Mouse (Mus musculus) CH12.LX (cell line): ENCODE data around the gene Dalrd3. TPM values are rescaled to one million over a fixed set of nuclear protein-coding genes. Genes with fewer than 3 reads are reported as not detected.

ENCODE experiments used
- DNase-seq: peaks from one replicate; pipeline ENCODE4 v3.0.0-alpha.2; 2013; ENCODE audit errors: extremely low read depth
- H3K27ac ChIP-seq: 2 replicates; pipeline ENCODE4 v1.5.1; 2012; ENCODE audit warnings: low read depth, mild to moderate bottlenecking, control low read depth, moderate library complexity; ENCODE audit not compliant: insufficient read depth
- H3K27me3 ChIP-seq: replicated peaks from 2 replicates; pipeline ENCODE3; 2012; ENCODE audit warnings: inconsistent platforms
- H3K36me3 ChIP-seq, 2 experiments: replicated peaks in 1 of 2; 2 replicates each; pipeline versions ENCODE3 to v1.6.1; 2012; ENCODE audit warnings: inconsistent platforms in 1 of 2, low read length in 1 of 2, mild to moderate bottlenecking in 1 of 2, mixed read lengths in 1 of 2, moderate library complexity in 1 of 2; ENCODE audit not compliant: control insufficient read depth in 1 of 2, insufficient read depth in 1 of 2
- H3K4me1 ChIP-seq, 2 experiments: 2 replicates each; pipeline ENCODE4 v1.6.1; 2012; ENCODE audit warnings: inconsistent platforms in 1 of 2, moderate library complexity in 1 of 2; ENCODE audit not compliant: insufficient read depth in 2 of 2, control insufficient read depth in 1 of 2
- H3K4me2 ChIP-seq: 2 replicates; pipeline ENCODE4 v1.6.1; 2012; ENCODE audit warnings: low read depth, mild to moderate bottlenecking, control low read depth; ENCODE audit not compliant: poor library complexity, insufficient read depth, severe bottlenecking
- H3K4me3 ChIP-seq, 3 experiments: fragments of 150-350 bp in 1 of 3; sonication (generic) in 1 of 3; replicated peaks in 1 of 3; 2 replicates each; pipeline versions ENCODE3 to v1.5.1; 2011 to 2012; ENCODE audit warnings: low read depth in 2 of 3, low read length in 2 of 3, mild to moderate bottlenecking in 2 of 3, moderate library complexity in 2 of 3, control low read depth in 1 of 3, improper control_type of control experiment in 1 of 3, inconsistent platforms in 1 of 3, mixed read lengths in 1 of 3; ENCODE audit not compliant: poor library complexity in 1 of 3
- H3K79me2 ChIP-seq: replicated peaks from 2 replicates; pipeline ENCODE4 v1.6.1; 2012; ENCODE audit warnings: mild to moderate bottlenecking, moderate library complexity; ENCODE audit not compliant: control insufficient read depth, poor library complexity, insufficient read depth, severe bottlenecking; ENCODE audit errors: extremely low read depth
- H3K9ac ChIP-seq: 2 replicates; pipeline ENCODE4 v1.6.1; 2012; ENCODE audit warnings: low read depth, mild to moderate bottlenecking, control low read depth, moderate library complexity; ENCODE audit not compliant: insufficient read depth
- H3K9me3 ChIP-seq: replicated peaks from 2 replicates; pipeline ENCODE3; 2012; ENCODE audit warnings: low read length, inconsistent platforms, mixed read lengths
- BHLHE40 ChIP-seq: IDR thresholded peaks from 2 replicates; pipeline ENCODE4 v1.6.1; 2011; ENCODE audit warnings: mild to moderate bottlenecking, low read depth, low read length, improper control_type of control experiment
- CHD1 ChIP-seq: IDR thresholded peaks from 2 replicates; pipeline ENCODE4 v1.6.1; 2012; ENCODE audit warnings: low read depth, low read length, improper control_type of control experiment, inconsistent platforms
- CHD2 ChIP-seq: IDR thresholded peaks from 2 replicates; pipeline ENCODE4 v1.6.1; 2011; ENCODE audit warnings: low read length, improper control_type of control experiment
- CTCF ChIP-seq, 2 experiments: IDR thresholded peaks in 1 of 2; conservative IDR thresholded peaks in 1 of 2; 2 replicates each; pipeline ENCODE4 v1.5.1; 2011 to 2012; ENCODE audit warnings: low read depth in 2 of 2, low read length in 2 of 2, improper control_type of control experiment in 1 of 2, inconsistent platforms in 1 of 2, mild to moderate bottlenecking in 1 of 2, moderate library complexity in 1 of 2
- E2F4 ChIP-seq: IDR thresholded peaks from 2 replicates; pipeline ENCODE4 v1.6.1; 2011; ENCODE audit warnings: low read depth, low read length, improper control_type of control experiment; ENCODE audit not compliant: insufficient replicate concordance
- ELF1 ChIP-seq: IDR thresholded peaks from 2 replicates; pipeline ENCODE4 v1.6.1; 2014; ENCODE audit warnings: low read depth, mild to moderate bottlenecking, inconsistent platforms, low read length, improper control_type of control experiment
- EP300 ChIP-seq: IDR thresholded peaks from 2 replicates; pipeline ENCODE4 v1.6.1; 2011; ENCODE audit warnings: low read length, improper control_type of control experiment
- ETS1 ChIP-seq: conservative IDR thresholded peaks from 2 replicates; pipeline ENCODE4 v1.6.1; 2012; ENCODE audit warnings: low read depth, mild to moderate bottlenecking, inconsistent platforms, low read length, improper control_type of control experiment, moderate library complexity
- GABPA ChIP-seq: IDR thresholded peaks from 2 replicates; pipeline ENCODE4 v1.6.1; 2012; ENCODE audit warnings: low read depth, low read length, improper control_type of control experiment, inconsistent platforms; ENCODE audit not compliant: insufficient replicate concordance
- HCFC1 ChIP-seq: IDR thresholded peaks from 2 replicates; pipeline ENCODE4 v1.6.1; 2012; ENCODE audit warnings: low read depth, mild to moderate bottlenecking, inconsistent platforms, low read length, improper control_type of control experiment
- IRF4 ChIP-seq: IDR thresholded peaks from 2 replicates; pipeline ENCODE4 v1.6.1; 2014; ENCODE audit warnings: low read depth, mild to moderate bottlenecking, inconsistent platforms, low read length, improper control_type of control experiment
- JUN ChIP-seq: IDR thresholded peaks from 2 replicates; pipeline ENCODE4 v1.6.1; 2011; ENCODE audit warnings: low read depth, mild to moderate bottlenecking, low read length, improper control_type of control experiment, moderate library complexity; ENCODE audit not compliant: insufficient read depth
- JUND ChIP-seq: conservative IDR thresholded peaks from 2 replicates; pipeline ENCODE4 v1.6.1; 2011; ENCODE audit warnings: low read depth, low read length, improper control_type of control experiment
- KAT2A ChIP-seq: IDR thresholded peaks from 2 replicates; pipeline ENCODE4 v1.6.1; 2012; ENCODE audit warnings: low read length, improper control_type of control experiment, inconsistent platforms; ENCODE audit not compliant: insufficient replicate concordance
- MAFK ChIP-seq: IDR thresholded peaks from 2 replicates; pipeline ENCODE4 v1.6.1; 2011; ENCODE audit warnings: low read length, improper control_type of control experiment; ENCODE audit not compliant: insufficient replicate concordance
- MAX ChIP-seq: IDR thresholded peaks from 2 replicates; pipeline ENCODE4 v1.6.1; 2011; ENCODE audit warnings: low read length, improper control_type of control experiment
- MAZ ChIP-seq: IDR thresholded peaks from 2 replicates; pipeline ENCODE4 v1.6.1; 2012; ENCODE audit warnings: low read depth, mild to moderate bottlenecking, inconsistent platforms, low read length, improper control_type of control experiment, moderate library complexity
- MEF2A ChIP-seq: IDR thresholded peaks from 2 replicates; pipeline ENCODE4 v1.6.1; 2014; ENCODE audit warnings: low read depth, mild to moderate bottlenecking, inconsistent platforms, low read length, improper control_type of control experiment, borderline replicate concordance
- MXI1 ChIP-seq: IDR thresholded peaks from 2 replicates; pipeline ENCODE4 v1.6.1; 2011; ENCODE audit warnings: mild to moderate bottlenecking, low read depth, low read length, improper control_type of control experiment
- MYC ChIP-seq: IDR thresholded peaks from 2 replicates; pipeline ENCODE4 v1.6.1; 2011; ENCODE audit warnings: low read depth, mild to moderate bottlenecking, improper control_type of control experiment, low read length
- NELFE ChIP-seq: IDR thresholded peaks from 2 replicates; pipeline ENCODE4 v1.6.1; 2011; ENCODE audit warnings: low read depth, low read length, improper control_type of control experiment
- NRF1 ChIP-seq: IDR thresholded peaks from 2 replicates; pipeline ENCODE4 v1.6.1; 2014; ENCODE audit warnings: low read depth, mild to moderate bottlenecking, inconsistent platforms, low read length, improper control_type of control experiment, moderate library complexity
- PAX5 ChIP-seq: IDR thresholded peaks from 2 replicates; pipeline ENCODE4 v1.6.1; 2012; ENCODE audit warnings: low read length, inconsistent platforms, mixed read lengths
- POLR2A ChIP-seq: IDR thresholded peaks from 2 replicates; pipeline ENCODE4 v1.6.1; 2011; ENCODE audit warnings: low read depth, mild to moderate bottlenecking, improper control_type of control experiment, low read length
- POLR2AphosphoS2 ChIP-seq: IDR thresholded peaks from 2 replicates; pipeline ENCODE4 v1.6.1; 2011; ENCODE audit warnings: low read depth, low read length, improper control_type of control experiment
- RAD21 ChIP-seq: IDR thresholded peaks from 2 replicates; pipeline ENCODE4 v1.6.1; 2011; ENCODE audit warnings: low read depth, mild to moderate bottlenecking, low read length, improper control_type of control experiment, moderate library complexity
- RCOR1 ChIP-seq: conservative IDR thresholded peaks from 2 replicates; pipeline ENCODE4 v1.6.1; 2012; ENCODE audit warnings: low read depth, mild to moderate bottlenecking, inconsistent platforms, low read length, improper control_type of control experiment
- SIN3A ChIP-seq: IDR thresholded peaks from 2 replicates; pipeline ENCODE4 v1.6.1; 2012; ENCODE audit warnings: low read length, improper control_type of control experiment, inconsistent platforms
- SMC3 ChIP-seq: IDR thresholded peaks from 2 replicates; pipeline ENCODE4 v1.6.1; 2011; ENCODE audit warnings: low read depth, low read length, improper control_type of control experiment
- TBP ChIP-seq: conservative IDR thresholded peaks from 2 replicates; pipeline ENCODE4 v1.6.1; 2011; ENCODE audit warnings: low read depth, low read length, improper control_type of control experiment
- TCF12 ChIP-seq: IDR thresholded peaks from 2 replicates; pipeline ENCODE4 v1.6.1; 2014; ENCODE audit warnings: low read depth, mild to moderate bottlenecking, inconsistent platforms, low read length, improper control_type of control experiment
- UBTF ChIP-seq: IDR thresholded peaks from 2 replicates; pipeline ENCODE4 v1.6.1; 2012; ENCODE audit warnings: low read depth, mild to moderate bottlenecking, inconsistent platforms, low read length, improper control_type of control experiment, moderate library complexity
- USF1 ChIP-seq: IDR thresholded peaks from 2 replicates; pipeline ENCODE4 v1.6.1; 2014; ENCODE audit warnings: low read depth, mild to moderate bottlenecking, inconsistent platforms, low read length, improper control_type of control experiment
- USF2 ChIP-seq: conservative IDR thresholded peaks from 2 replicates; pipeline ENCODE4 v1.6.1; 2011; ENCODE audit warnings: low read depth, low read length, improper control_type of control experiment
- ZC3H11A ChIP-seq: IDR thresholded peaks from 2 replicates; pipeline ENCODE4 v1.6.1; 2012; ENCODE audit warnings: low read depth, mild to moderate bottlenecking, inconsistent platforms, low read length, improper control_type of control experiment
- ZKSCAN1 ChIP-seq: IDR thresholded peaks from 2 replicates; pipeline ENCODE4 v1.6.1; 2012; ENCODE audit warnings: low read depth, inconsistent platforms, low read length, improper control_type of control experiment, borderline replicate concordance
- ZMIZ1 ChIP-seq: IDR thresholded peaks from 2 replicates; pipeline ENCODE4 v1.6.1; 2012; ENCODE audit warnings: low read depth, mild to moderate bottlenecking, inconsistent platforms, low read length, improper control_type of control experiment
- ZNF384 ChIP-seq: IDR thresholded peaks from 2 replicates; pipeline ENCODE4 v1.6.1; 2012; ENCODE audit warnings: low read depth, low read length, improper control_type of control experiment, inconsistent platforms
- dilution Hi-C: fragments of 300-500 bp; cut with MboI; formaldehyde crosslinking; loops from 2 replicates; pipeline ENCODE4 v1.14.3; 2020; ENCODE audit warnings: low sequenced_read_pairs; ENCODE audit not compliant: extremely low pct_unique_long_range_greater_than_20kb, extremely low pct_ligation_motif_present
- in situ Hi-C: fragments of 300-500 bp; cut with MboI; formaldehyde crosslinking; loops from 3 replicates; pipeline ENCODE4 v1.14.3; 2019; ENCODE audit warnings: low sequenced_read_pairs, low pct_ligation_motif_present, low pct_unique_long_range_greater_than_20kb, mixed read lengths
- polyA plus RNA-seq: library from polyadenylated mRNA; unstranded; fragments of >175 nt; gene quantifications from 2 replicates; pipeline ENCODE4 v1.2.1, GENCODE M21; 2012; ENCODE audit warnings: low read depth; ENCODE audit not compliant: insufficient read length
- total RNA-seq, 2 experiments: library from RNA; depleted of rRNA; stranded (reverse); fragments of 300-350 nt in 1 of 2; fragments of >200 nt in 1 of 2; gene quantifications; 2 replicates each; pipeline ENCODE4 v1.2.3; 2012 to 2014

Gene Dalrd3
- total and polyA plus RNA-seq, 3 experiments, result 52.6 to 114 (median 110) TPM

DNA sequence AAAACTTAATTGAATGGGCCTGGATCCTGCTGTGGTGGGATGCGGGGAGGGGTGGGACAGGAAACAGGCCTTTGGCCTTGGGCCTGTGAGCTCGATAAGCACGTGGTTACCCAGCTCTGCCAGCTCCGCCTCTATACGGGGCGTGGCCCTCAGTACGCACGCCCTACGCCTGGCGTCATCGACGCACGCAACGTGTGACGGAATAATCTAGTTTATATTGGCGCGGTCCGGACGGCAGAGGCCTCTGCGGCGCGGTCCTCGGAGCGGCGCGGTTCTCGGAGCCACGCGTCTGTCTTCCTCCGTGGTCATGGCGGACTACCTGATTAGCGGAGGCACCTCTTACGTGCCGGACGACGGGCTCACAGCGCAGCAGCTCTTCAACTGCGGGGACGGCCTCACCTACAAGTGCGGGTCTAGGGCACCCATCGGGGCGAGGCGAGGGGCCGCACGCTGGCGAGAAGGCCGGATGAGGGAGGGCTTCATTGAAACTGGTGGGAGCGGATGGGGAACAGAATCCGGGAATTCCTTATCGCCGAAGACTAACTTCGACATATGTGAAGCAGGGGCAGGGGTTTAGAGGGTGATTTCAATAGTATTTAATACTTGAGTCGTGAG lies 9.4 kb upstream of the Dalrd3 start, which contains the start of gene Impdh2:
Gene Impdh2 (plus strand): TSS at position 60 of the 615 bp plus-strand sequence.
- Histone ChIP-seq H3K9me3 (no peaks in the 10 kb centered on the region), H3K4me2 (peak within 1 kb of the TSS; percentile 79), H3K36me3 (peaks cover 62 to 79% of the 10 kb centered on the region in 2 experiments), H3K4me3 (peak within 1 kb of the TSS; percentile 79 to 99 (median 84)), H3K79me2 (peaks cover 20% of the 10 kb centered on the region), H3K27ac (peak within 1 kb of the TSS; percentile 37; the same call in 1 of the 2 replicates), H3K4me1 (peaks cover 10 to 41% of the 10 kb centered on the region in 2 experiments), H3K27me3 (no peaks in the 10 kb centered on the region), H3K9ac (peak within 1 kb of the TSS; percentile 79)
- dilution Hi-C loops (no loop called here), in situ Hi-C loops (no loop called here)
- peak; percentile 97 for DNase-seq
- TF ChIP-seq CHD1 (no peak), BHLHE40 (peak; percentile 36; the same call in 1 of the 2 replicates), CHD2 (no peak), JUND (no peak), NELFE (peak; percentile 93; the same call in 1 of the 2 replicates), MXI1 (peak; percentile 97), ELF1 (no peak; the same call in 1 of the 2 replicates), UBTF (no peak), CTCF (conservative IDR thresholded peaks at IDR 0.05 in 1 of 2, IDR thresholded peaks at IDR 0.05 in 1 of 2; ENCODE audit: low read depth in 2 of 2, low read length in 2 of 2) (no peak), USF2 (peak; percentile 58), USF1 (peak; percentile 64), MAX (peak; percentile 99), NRF1 (peak; percentile 54), POLR2A (peak; percentile 97), POLR2AphosphoS2 (peak; percentile 96), ETS1 (no peak), ZNF384 (no peak), MAZ (no peak), MEF2A (no peak; the same call in 1 of the 2 replicates), MAFK (no peak), MYC (peak; percentile 97), SMC3 (no peak), PAX5 (no peak), JUN (no peak), HCFC1 (peak; percentile 66), ZKSCAN1 (no peak), RCOR1 (no peak), RAD21 (no peak), E2F4 (no peak), EP300 (no peak), TBP (peak; percentile 79), SIN3A (peak; percentile 85; the same call in 1 of the 2 replicates), ZC3H11A (no peak), IRF4 (peak; percentile 48), TCF12 (peak; percentile 70), KAT2A (peak; percentile 57; the same call in 1 of the 2 replicates), ZMIZ1 (peak; percentile 89), GABPA (0 out of 2 replicates have a peak, but pooled peaks have one; percentile 8)
